Mouse (Mus musculus): Measurements from ENCODE around the gene Pts.

GRCm38 (mm10) chr9:50496546-50496945, 32.0 kb downstream of the Pts start:
- TF ChIP-seq CTCF (conservative IDR thresholded peaks at IDR 0.05; ENCODE audit: insufficient read depth, insufficient read length, low read depth, low read length) (no peak), POLR2A (IDR thresholded peaks at IDR 0.05; ENCODE audit: low read depth, low read length) (no peak)

Data from kidney, adult 2 months (tissue).